Mouse (Mus musculus): ENCODE measurements at regions not wholly inside any gene's neighbourhood (a gene's known extent, or its start where the extent isn't known, plus 50 kb on each side); places are given as distances from the start of the nearest gene placed in this dataset.

DNA sequence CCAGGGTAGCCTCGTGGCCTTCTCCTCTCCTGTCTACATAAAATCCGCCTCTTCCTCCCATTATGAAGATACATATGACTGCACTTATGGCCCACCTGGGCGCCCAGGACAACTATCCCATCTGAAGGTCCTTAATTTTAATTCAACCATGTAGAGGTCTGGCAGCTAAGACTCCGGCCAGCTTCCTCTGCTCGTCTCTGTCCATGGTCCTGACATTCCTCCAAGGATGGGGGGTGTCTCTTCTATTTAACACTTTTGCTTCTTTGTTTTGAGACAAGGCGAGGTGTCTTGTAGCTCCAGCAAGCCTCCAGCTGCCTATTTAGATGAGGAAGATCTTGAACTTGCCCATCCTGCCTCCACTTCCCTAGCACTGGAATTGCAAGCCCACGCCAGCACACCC is 83.0 kb upstream of the Unc5b start:
- H3K4me2 ChIP-seq, result no peak overlapping the region
- ATAC-seq (ENCODE audit: insufficient read depth, low FRiP score, low read depth), result no peak
- WGBS, result 19% methylated on average over 7 of the region's 7 CpGs
- no peak overlapping the region for H3K9ac ChIP-seq
- no peak overlapping the region for H3K4me3 ChIP-seq (replicated peaks)
- no peaks in the 10 kb centered on the region for H3K4me1 ChIP-seq
- H3K9me3 ChIP-seq, result no peaks in the 10 kb centered on the region
- H3K27me3 ChIP-seq (replicated peaks), result no peaks in the 10 kb centered on the region
- no peak overlapping the region for H3K27ac ChIP-seq
- H3K36me3 ChIP-seq, result no peaks in the 10 kb centered on the region

DNA sequence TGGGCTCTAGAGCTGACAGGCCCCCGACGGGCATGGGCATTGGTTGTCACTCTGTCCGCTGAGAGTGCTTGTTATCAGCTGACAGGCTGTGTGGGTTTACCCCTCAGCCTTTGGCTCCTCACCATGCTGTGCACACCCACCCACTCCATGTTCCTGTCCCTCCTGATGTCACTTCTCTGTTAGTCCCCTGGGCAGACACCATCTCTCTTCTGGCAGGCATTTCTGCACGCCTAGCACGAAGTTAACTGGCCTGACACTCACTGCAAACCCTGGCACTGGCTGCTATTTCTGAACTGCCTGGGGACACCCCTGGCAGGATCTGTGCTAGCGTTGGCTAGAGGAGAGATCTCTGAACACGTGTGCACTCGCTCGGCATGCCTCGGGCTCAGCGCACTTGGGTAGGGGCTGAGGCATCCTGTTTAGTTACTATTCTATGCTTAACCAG is 82.1 kb upstream of the Unc5b start:
- no peaks in the 10 kb centered on the region for H3K36me3 ChIP-seq
- H3K27ac ChIP-seq, result no peak overlapping the region
- H3K9me3 ChIP-seq, result no peaks in the 10 kb centered on the region
- no peak overlapping the region for H3K9ac ChIP-seq
- H3K4me1 ChIP-seq, result no peaks in the 10 kb centered on the region
- 79% methylated on average over 11 of the region's 11 CpGs for WGBS
- no peak for ATAC-seq (ENCODE audit: insufficient read depth, low FRiP score, low read depth)
- no peak overlapping the region for H3K4me3 ChIP-seq (replicated peaks)
- H3K4me2 ChIP-seq, result no peak overlapping the region
- H3K27me3 ChIP-seq (replicated peaks), result no peaks in the 10 kb centered on the region

GRCm38 (mm10) chr10:60904351-60904750 is 73.0 kb upstream of the Unc5b start:
- Histone ChIP-seq H3K4me3 (replicated peaks) (no peak overlapping the region), H3K27me3 (replicated peaks) (no peaks in the 10 kb centered on the region), H3K4me1 (no peaks in the 10 kb centered on the region), H3K9me3 (no peaks in the 10 kb centered on the region), H3K4me2 (no peak overlapping the region), H3K27ac (no peak overlapping the region), H3K9ac (no peak overlapping the region), H3K36me3 (no peaks in the 10 kb centered on the region)
- ATAC-seq (ENCODE audit: insufficient read depth, low FRiP score, low read depth), result no peak
- 29% methylated on average over 7 of the region's 7 CpGs for WGBS

- Histone ChIP-seq H3K9me3 (no peaks in the 10 kb centered on the region), H3K36me3 (no peaks in the 10 kb centered on the region), H3K4me3 (replicated peaks) (no peak overlapping the region), H3K9ac (no peak overlapping the region), H3K27ac (no peak overlapping the region), H3K27me3 (replicated peaks) (no peaks in the 10 kb centered on the region), H3K4me2 (no peak overlapping the region), H3K4me1 (no peaks in the 10 kb centered on the region)
- ATAC-seq (ENCODE audit: insufficient read depth, low FRiP score, low read depth), result no peak
- 71% methylated on average over 2 of the region's 2 CpGs for WGBS
Measured at GRCm38 (mm10) chr10:60900992-60901391, 69.6 kb upstream of the Unc5b start.

- Histone ChIP-seq H3K4me2 (no peak overlapping the region), H3K4me3 (replicated peaks) (no peak overlapping the region), H3K27ac (no peak overlapping the region), H3K9ac (no peak overlapping the region), H3K4me1 (no peaks in the 10 kb centered on the region), H3K27me3 (replicated peaks) (no peaks in the 10 kb centered on the region), H3K9me3 (no peaks in the 10 kb centered on the region), H3K36me3 (no peaks in the 10 kb centered on the region)
- ATAC-seq (ENCODE audit: insufficient read depth, low FRiP score, low read depth), result no peak
- WGBS, result 42% methylated on average over 4 of the region's 4 CpGs
Measured at GRCm38 (mm10) chr10:60893810-60894147, 62.4 kb upstream of the Unc5b start.

DNA sequence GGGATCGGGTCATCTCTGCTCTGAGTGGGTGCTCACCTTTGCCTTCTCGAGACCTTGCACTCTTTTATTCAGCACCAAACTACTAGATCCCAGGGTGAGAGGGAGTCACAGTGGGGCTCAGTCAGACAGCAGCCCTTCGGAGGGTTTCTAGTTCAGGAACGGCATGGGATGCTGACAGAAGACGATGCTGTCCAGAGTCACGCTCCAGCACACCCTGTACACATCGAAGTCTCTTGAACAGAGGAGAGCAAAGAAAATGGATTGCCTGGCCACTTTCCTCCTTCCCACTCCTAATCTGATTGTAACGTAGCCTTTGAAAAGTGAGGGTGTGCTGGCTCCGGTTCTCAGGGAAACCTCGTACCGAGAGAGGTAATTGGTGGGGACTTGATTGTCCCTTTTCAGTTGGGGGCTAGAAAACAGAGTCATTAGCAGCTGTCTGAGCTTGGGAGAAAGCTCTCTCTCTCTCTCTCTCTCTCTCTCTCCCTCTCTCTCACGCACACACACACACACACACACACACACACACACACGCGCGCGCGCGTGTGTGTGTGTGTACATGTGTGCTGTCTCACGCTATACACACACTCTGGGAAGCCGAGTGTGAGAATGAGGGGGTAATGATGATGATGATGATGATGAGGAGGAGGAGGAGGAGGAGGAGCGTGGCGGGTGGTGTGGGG is 61.9 kb upstream of the Unc5b start:
- no peak overlapping the region for H3K9ac ChIP-seq
- no peaks in the 10 kb centered on the region for H3K9me3 ChIP-seq
- H3K4me2 ChIP-seq, result no peak overlapping the region
- H3K27ac ChIP-seq, result no peak overlapping the region
- ATAC-seq (ENCODE audit: insufficient read depth, low FRiP score, low read depth), result no peak; the same call in 1 of the 2 replicates
- H3K4me1 ChIP-seq, result no peaks in the 10 kb centered on the region
- no peak overlapping the region for H3K4me3 ChIP-seq (replicated peaks)
- no peaks in the 10 kb centered on the region for H3K27me3 ChIP-seq (replicated peaks)
- WGBS, result 60% methylated on average over 22 of the region's 22 CpGs
- no peaks in the 10 kb centered on the region for H3K36me3 ChIP-seq

- no peaks in the 10 kb centered on the region for H3K27me3 ChIP-seq (replicated peaks)
- 28% methylated on average over 4 of the region's 4 CpGs for WGBS
- H3K9me3 ChIP-seq, result no peaks in the 10 kb centered on the region
- H3K36me3 ChIP-seq, result no peaks in the 10 kb centered on the region
- H3K4me2 ChIP-seq, result no peak overlapping the region
- ATAC-seq (ENCODE audit: insufficient read depth, low FRiP score, low read depth), result no peak
- H3K4me1 ChIP-seq, result no peaks in the 10 kb centered on the region
- no peak overlapping the region for H3K4me3 ChIP-seq (replicated peaks)
- H3K27ac ChIP-seq, result no peak overlapping the region
- no peak overlapping the region for H3K9ac ChIP-seq
Measured at GRCm38 (mm10) chr10:60892730-60893129, 61.3 kb upstream of the Unc5b start.

- no peak overlapping the region for H3K9ac ChIP-seq
- H3K4me1 ChIP-seq, result no peaks in the 10 kb centered on the region
- H3K36me3 ChIP-seq, result no peaks in the 10 kb centered on the region
- WGBS, result 66% methylated on average over 13 of the region's 13 CpGs
- ATAC-seq (ENCODE audit: insufficient read depth, low FRiP score, low read depth), result no peak
- no peaks in the 10 kb centered on the region for H3K27me3 ChIP-seq (replicated peaks)
- H3K4me3 ChIP-seq (replicated peaks), result no peak overlapping the region
- H3K4me2 ChIP-seq, result no peak overlapping the region
- H3K27ac ChIP-seq, result no peak overlapping the region
- no peaks in the 10 kb centered on the region for H3K9me3 ChIP-seq
Measured at GRCm38 (mm10) chr10:60891476-60892170, 60.2 kb upstream of the Unc5b start.

DNA sequence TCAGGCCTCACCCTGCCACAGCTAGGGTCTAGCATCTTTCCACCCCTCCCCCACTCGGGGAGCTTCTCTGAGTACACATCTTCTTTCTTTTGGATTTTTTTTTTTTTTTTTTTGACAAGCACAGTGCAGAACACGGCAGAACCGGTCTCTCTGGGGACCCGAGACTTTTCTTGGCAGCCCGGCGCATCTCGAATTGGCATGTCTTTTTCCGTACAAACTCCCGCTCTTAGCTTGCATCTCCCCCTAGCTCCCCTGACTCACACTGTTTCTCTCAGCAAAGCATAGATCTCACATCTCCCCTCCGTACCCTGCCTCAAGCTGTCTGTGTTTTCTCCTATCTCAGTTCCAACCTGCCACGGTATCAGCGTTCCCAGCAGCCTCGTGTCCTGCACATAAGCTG is 58.4 kb upstream of the Unc5b start:
- 0 out of 2 replicates have a peak, but pooled peaks cover 3% of the 10 kb centered on the region for H3K4me1 ChIP-seq
- 79% methylated on average over 13 of the region's 13 CpGs for WGBS
- ATAC-seq (ENCODE audit: insufficient read depth, low FRiP score, low read depth), result no peak

DNA sequence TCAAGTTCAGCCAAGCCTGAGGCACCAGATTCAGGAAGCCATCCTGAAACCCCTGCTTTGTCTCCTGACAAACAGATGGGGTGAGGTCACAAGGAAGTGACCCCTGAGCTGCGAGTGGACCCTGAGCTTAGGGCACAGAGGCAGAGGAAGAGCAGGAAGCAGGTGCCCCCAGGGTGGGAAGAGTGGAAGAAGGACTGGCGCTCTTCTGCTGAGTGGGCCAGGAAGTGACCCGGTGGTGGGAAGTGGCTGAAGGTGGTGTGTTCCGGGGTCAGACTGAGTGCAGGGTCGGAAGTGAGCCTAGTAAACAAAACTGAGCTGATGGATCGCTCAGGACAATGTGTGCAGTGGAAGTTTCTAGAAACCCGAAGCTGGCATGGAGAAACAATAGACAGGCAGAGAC is 57.2 kb upstream of the Unc5b start:
- WGBS, result 33% methylated on average over 7 of the region's 7 CpGs
- Histone ChIP-seq H3K27me3 (replicated peaks) (no peaks in the 10 kb centered on the region), H3K9ac (no peak overlapping the region), H3K4me2 (no peak overlapping the region), H3K36me3 (no peaks in the 10 kb centered on the region), H3K9me3 (no peaks in the 10 kb centered on the region), H3K4me3 (replicated peaks) (no peak overlapping the region), H3K27ac (no peak overlapping the region), H3K4me1 (0 out of 2 replicates have a peak, but pooled peaks cover 3% of the 10 kb centered on the region)
- ATAC-seq (ENCODE audit: insufficient read depth, low FRiP score, low read depth), result no peak

More for the DNA sequence above, 58.4 kb upstream of the Unc5b start:
- Histone ChIP-seq H3K27ac (no peak overlapping the region), H3K36me3 (no peaks in the 10 kb centered on the region), H3K4me2 (no peak overlapping the region), H3K9me3 (no peaks in the 10 kb centered on the region), H3K27me3 (replicated peaks) (no peaks in the 10 kb centered on the region), H3K4me3 (replicated peaks) (no peak overlapping the region), H3K9ac (no peak overlapping the region)

DNA sequence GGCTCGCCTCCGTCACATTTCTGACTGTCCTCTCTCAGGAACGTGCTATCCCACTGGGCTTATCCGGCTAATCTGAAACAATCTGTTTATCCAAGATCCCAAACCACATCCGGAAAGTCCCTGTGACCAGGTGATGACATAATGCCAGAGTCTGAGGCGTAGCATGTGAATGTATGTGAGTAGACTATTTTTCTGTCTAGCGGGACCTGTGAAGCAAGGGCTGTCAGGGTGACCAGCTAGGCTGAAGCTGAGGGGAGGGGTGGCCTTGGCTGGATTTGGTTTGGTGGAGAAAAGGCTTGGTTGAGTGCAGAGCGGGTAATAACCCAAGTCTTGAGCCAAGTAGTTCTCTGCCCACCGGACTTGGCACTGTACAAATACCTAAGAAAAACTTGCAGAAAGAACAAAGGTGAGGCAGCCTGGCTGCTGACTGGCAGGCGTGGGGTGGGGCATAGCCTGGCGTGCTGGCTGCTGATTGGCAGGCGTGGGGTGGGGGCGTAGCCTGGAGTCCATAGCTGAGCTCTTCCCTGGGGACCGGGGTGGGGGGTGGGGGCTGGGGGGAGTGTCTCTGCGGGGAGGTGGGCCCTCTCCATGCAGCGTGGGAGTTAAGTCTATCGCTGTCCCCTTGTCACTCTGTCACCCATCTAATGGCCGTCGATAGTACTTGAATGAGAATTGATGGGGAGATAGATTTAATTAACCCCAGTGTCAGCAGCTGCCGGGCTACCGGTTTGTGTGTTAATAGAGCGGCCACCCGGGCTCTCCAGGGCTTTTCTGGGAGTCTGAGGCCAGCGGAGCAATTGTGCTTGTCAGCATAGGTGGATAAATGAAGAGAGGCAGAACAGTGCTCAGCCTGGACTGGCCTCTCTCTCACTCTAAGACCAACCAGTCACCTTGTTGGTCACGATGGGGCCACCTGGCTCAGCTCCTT is 54.2 kb upstream of the Unc5b start:
- 27% methylated on average over 25 of the region's 25 CpGs for WGBS
- 0 out of 2 replicates have a peak, but pooled peaks cover 3% of the 10 kb centered on the region for H3K4me1 ChIP-seq
- H3K27me3 ChIP-seq (replicated peaks), result 0 out of 2 replicates have a peak, but pooled peaks cover 1% of the 10 kb centered on the region
- no peak overlapping the region for H3K9ac ChIP-seq
- no peak overlapping the region for H3K4me3 ChIP-seq (replicated peaks)
- peak; percentile 68 for ATAC-seq (ENCODE audit: insufficient read depth, low FRiP score, low read depth)
- no peak overlapping the region for H3K27ac ChIP-seq
- no peaks in the 10 kb centered on the region for H3K9me3 ChIP-seq
- H3K4me2 ChIP-seq, result peak overlapping the region; percentile 38
- no peaks in the 10 kb centered on the region for H3K36me3 ChIP-seq

- H3K4me2 ChIP-seq, result no peak overlapping the region
- ATAC-seq (ENCODE audit: insufficient read depth, low FRiP score, low read depth), result no peak
Measured at GRCm38 (mm10) chr10:60884806-60885205, 53.4 kb upstream of the Unc5b start.

More at GRCm38 (mm10) chr10:60884806-60885205, 53.4 kb upstream of the Unc5b start:
- H3K9ac ChIP-seq, result no peak overlapping the region
- 0 out of 2 replicates have a peak, but pooled peaks cover 3% of the 10 kb centered on the region for H3K4me1 ChIP-seq
- WGBS, result 90% methylated on average over 5 of the region's 5 CpGs
- no peak overlapping the region for H3K27ac ChIP-seq
- H3K27me3 ChIP-seq (replicated peaks), result 0 out of 2 replicates have a peak, but pooled peaks cover 2% of the 10 kb centered on the region
- H3K9me3 ChIP-seq, result no peaks in the 10 kb centered on the region
- no peaks in the 10 kb centered on the region for H3K36me3 ChIP-seq
- no peak overlapping the region for H3K4me3 ChIP-seq (replicated peaks)

Measured in stomach, embryonic 15.5 days (tissue).